Mouse (Mus musculus) cortical plate, adult 2 months (tissue): ENCODE measurements around the gene Chad. TPM values are rescaled to one million over a fixed set of nuclear protein-coding genes. Genes with fewer than 3 reads are reported as not detected.

Experiments used
- H3K27ac ChIP-seq: fragments of 200-500 bp; 2 replicates; pipeline ENCODE4 v1.5.1; 2012; ENCODE audit warnings: low read length, control low read depth, inconsistent platforms; ENCODE audit not compliant: insufficient read depth
- H3K4me1 ChIP-seq: fragments of 200-500 bp; 2 replicates; pipeline ENCODE4 v1.6.1; 2011; ENCODE audit warnings: low read length; ENCODE audit not compliant: control insufficient read depth, insufficient read depth
- H3K4me3 ChIP-seq: fragments of 200-500 bp; 2 replicates; pipeline ENCODE4 v1.5.1; 2011; ENCODE audit warnings: mild to moderate bottlenecking, low read length, control low read depth; ENCODE audit not compliant: insufficient read depth
- CTCF ChIP-seq: fragments of 200-500 bp; IDR thresholded peaks from 2 replicates; pipeline ENCODE4 v1.5.1; 2011; ENCODE audit warnings: mild to moderate bottlenecking, control low read depth, low read length; ENCODE audit not compliant: insufficient read depth; ENCODE audit errors: extremely low read depth
- POLR2A ChIP-seq: fragments of 200-500 bp; IDR thresholded peaks from 2 replicates; pipeline ENCODE4 v1.6.1; 2011; ENCODE audit warnings: mild to moderate bottlenecking, low read length, control low read depth; ENCODE audit not compliant: insufficient read depth; ENCODE audit errors: extremely low read depth
- polyA plus RNA-seq: library from polyadenylated mRNA; depleted of rRNA; stranded (reverse); fragments of >200 nt; gene quantifications from 2 replicates; pipeline ENCODE4 v1.2.3, GENCODE M21; 2012; rRNA removed

Chad gene
- polyA plus RNA-seq, 1 experiment, result 0.08 TPM

GRCm38 (mm10) chr11:94610744-94611740 is 46.2 kb downstream of the Chad start:
- Histone ChIP-seq H3K4me1 (no peaks in the 10 kb centered on the region), H3K4me3 (no peak overlapping the region), H3K27ac (no peak overlapping the region)
- TF ChIP-seq POLR2A (no peak), CTCF (no peak)

GRCm38 (mm10) chr11:94614603-94615002 is 49.8 kb downstream of the Chad start:
- H3K27ac ChIP-seq, result no peak overlapping the region
- H3K4me1 ChIP-seq, result no peaks in the 10 kb centered on the region
- no peak for TF ChIP-seq POLR2A
- TF ChIP-seq CTCF, result no peak
- H3K4me3 ChIP-seq, result no peak overlapping the region

DNA sequence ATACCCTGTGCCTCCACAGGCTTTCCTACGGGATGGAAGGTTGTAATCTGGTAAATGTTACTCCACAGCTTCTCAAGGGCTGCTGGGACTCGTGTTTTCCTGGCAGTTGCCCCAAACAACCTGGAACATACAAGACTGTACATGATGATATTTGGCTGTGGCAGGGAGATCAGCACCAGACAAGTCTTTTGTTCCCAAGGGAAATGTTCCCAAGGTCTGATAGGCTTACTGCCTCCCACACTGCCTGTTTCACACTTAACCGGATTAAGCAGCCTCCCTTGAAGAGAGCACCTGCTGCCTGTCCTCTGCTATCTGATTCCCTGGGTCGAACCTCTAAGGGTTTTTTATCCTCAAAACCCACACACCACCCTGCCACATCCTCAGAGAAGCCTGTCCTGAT is 50.6 kb downstream of the Chad start:
- Histone ChIP-seq H3K4me3 (no peak overlapping the region), H3K4me1 (no peaks in the 10 kb centered on the region), H3K27ac (no peak overlapping the region)
- TF ChIP-seq POLR2A (no peak), CTCF (no peak)

DNA sequence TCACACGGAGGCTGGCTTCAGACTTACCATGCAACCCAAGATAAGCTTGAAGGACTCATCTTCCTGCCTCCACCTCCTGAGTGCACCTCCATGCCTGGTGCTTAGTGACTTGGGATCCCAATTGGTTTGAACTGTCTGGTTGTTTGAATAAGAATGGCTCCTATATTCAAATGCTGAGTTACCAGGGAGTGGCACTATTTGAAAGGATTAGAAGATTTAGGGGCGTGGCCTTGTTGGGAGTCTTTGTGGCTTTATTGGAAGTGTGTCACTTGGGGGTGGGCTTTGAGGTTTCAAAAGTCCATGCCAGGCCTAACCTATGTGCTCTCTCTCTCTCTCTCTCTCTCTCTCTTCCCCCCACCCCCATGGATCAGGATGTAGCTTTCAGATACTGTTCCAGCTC is 52.8 kb downstream of the Chad start:
- no peaks in the 10 kb centered on the region for H3K4me1 ChIP-seq
- TF ChIP-seq POLR2A (no peak), CTCF (no peak)
- no peak overlapping the region for H3K4me3 ChIP-seq
- H3K27ac ChIP-seq, result no peak overlapping the region

Other genes with a start within 250 kb of the Chad start
- gene Luc7l3, start 243.1 kb upstream of the Chad start, polyA plus RNA-seq, result 138 and 160 TPM in 2 replicates
- 160 and 165 TPM in 2 replicates for gene Ankrd40, start 237.0 kb upstream of the Chad start, polyA plus RNA-seq
- gene Abcc3, start 172.1 kb upstream of the Chad start, polyA plus RNA-seq, result 1.6 and 2.0 TPM in 2 replicates
- gene Cacna1g, start 90.8 kb upstream of the Chad start, polyA plus RNA-seq, result 137 and 159 TPM in 2 replicates
- 0.15 and 0.25 TPM in 2 replicates for gene Spata20, start 78.9 kb upstream of the Chad start, polyA plus RNA-seq
- 0.76 and 0.98 TPM in 2 replicates for gene Epn3, start 65.1 kb upstream of the Chad start, polyA plus RNA-seq
- gene Mycbpap, start 43.3 kb upstream of the Chad start, polyA plus RNA-seq, result 2.4 and 2.5 TPM in 2 replicates
- gene Rsad1, start 15.8 kb upstream of the Chad start, polyA plus RNA-seq, result 16.9 and 18.3 TPM in 2 replicates
- gene Acsf2, start 36.8 kb downstream of the Chad start, polyA plus RNA-seq, result 15.2 and 15.8 TPM in 2 replicates
- gene Lrrc59, start 64.7 kb downstream of the Chad start, polyA plus RNA-seq, result 70.9 and 71.8 TPM in 2 replicates
- 122 and 130 TPM in 2 replicates for gene Mrpl27, start 88.7 kb downstream of the Chad start, polyA plus RNA-seq
- 0.17 TPM in 2 replicates for gene Eme1, start 88.9 kb downstream of the Chad start, polyA plus RNA-seq
- 21.2 and 22.3 TPM in 2 replicates for gene Xylt2, start 112.5 kb downstream of the Chad start, polyA plus RNA-seq
- not detected in 2 replicates for gene Gm11541, start 139.5 kb downstream of the Chad start, polyA plus RNA-seq
- 0.08 and 0.13 TPM in 2 replicates for gene Cdc34b, start 176.7 kb downstream of the Chad start, polyA plus RNA-seq
- not detected in 2 replicates for gene Tmem92, start 217.7 kb downstream of the Chad start, polyA plus RNA-seq